Mouse (Mus musculus) kidney, embryonic 14.5 days (tissue): ENCODE measurements around the gene Stoml1. TPM values are rescaled to one million over a fixed set of nuclear protein-coding genes. Genes with fewer than 3 reads are reported as not detected.

Source experiments
- ATAC-seq: fragments of 200-750 bp; cut with Nextera tagmentation; 2 replicates; pipeline ENCODE4 v1.8.0; 2017; ENCODE audit warnings: moderate number of reproducible peaks, mild to moderate bottlenecking, moderate TSS enrichment, moderate library complexity; ENCODE audit not compliant: low FRiP score, low TSS enrichment
- H3K27ac ChIP-seq: fragments of 300-500 bp; sonication (generic); 2 replicates; pipeline ENCODE4 v1.5.1; 2014; ENCODE audit warnings: low read depth, mild to moderate bottlenecking, low read length, moderate library complexity, mixed read lengths
- H3K27me3 ChIP-seq: fragments of 300-500 bp; sonication (generic); 2 replicates; pipeline ENCODE4 v1.6.1; 2014; ENCODE audit warnings: mild to moderate bottlenecking, low read length; ENCODE audit not compliant: control insufficient read depth, insufficient read depth
- H3K36me3 ChIP-seq: fragments of 300-500 bp; sonication (generic); 2 replicates; pipeline ENCODE4 v1.6.1; 2014; ENCODE audit warnings: low read length, mixed read lengths; ENCODE audit not compliant: control insufficient read depth, insufficient read depth
- H3K4me1 ChIP-seq: fragments of 300-500 bp; sonication (generic); 2 replicates; pipeline ENCODE4 v1.6.1; 2014; ENCODE audit warnings: low read length, mixed read lengths; ENCODE audit not compliant: control insufficient read depth, insufficient read depth
- H3K4me2 ChIP-seq: fragments of 300-500 bp; sonication (generic); replicated peaks from 2 replicates; pipeline ENCODE4 v1.6.1; 2014; ENCODE audit warnings: low read depth, mild to moderate bottlenecking, low read length
- H3K4me3 ChIP-seq: fragments of 300-500 bp; sonication (generic); 2 replicates; pipeline ENCODE4 v1.5.1; 2014; ENCODE audit warnings: mild to moderate bottlenecking, low read length
- H3K9ac ChIP-seq: fragments of 300-500 bp; sonication (generic); 2 replicates; pipeline ENCODE4 v1.6.1; 2014; ENCODE audit warnings: low read depth, mild to moderate bottlenecking, low read length, moderate library complexity
- H3K9me3 ChIP-seq: fragments of 300-500 bp; sonication (generic); 2 replicates; pipeline ENCODE4 v1.6.1; 2016; ENCODE audit warnings: low read length; ENCODE audit not compliant: control insufficient read depth
- WGBS: fragments of 180-500 bp; shearing (Covaris S2); extraction: QIAGEN DNeasy Blood & Tissue Kit; methylation state at CpG from one replicate; pipeline ENCODE4 v1.1.7; 2014; 5-methylcytosine and 5-hydroxymethylcytosine counted together
- polyA plus RNA-seq: library from polyadenylated mRNA; unstranded; fragments of >200 nt; fragmentation: Nextera tagmentation; extraction: Ambion mirVana; gene quantifications from 2 replicates; pipeline ENCODE4 v1.2.1, GENCODE M21; 2014

The Stoml1 gene
- polyA plus RNA-seq, 1 experiment from 2014 or later, result 29.8 TPM

DNA sequence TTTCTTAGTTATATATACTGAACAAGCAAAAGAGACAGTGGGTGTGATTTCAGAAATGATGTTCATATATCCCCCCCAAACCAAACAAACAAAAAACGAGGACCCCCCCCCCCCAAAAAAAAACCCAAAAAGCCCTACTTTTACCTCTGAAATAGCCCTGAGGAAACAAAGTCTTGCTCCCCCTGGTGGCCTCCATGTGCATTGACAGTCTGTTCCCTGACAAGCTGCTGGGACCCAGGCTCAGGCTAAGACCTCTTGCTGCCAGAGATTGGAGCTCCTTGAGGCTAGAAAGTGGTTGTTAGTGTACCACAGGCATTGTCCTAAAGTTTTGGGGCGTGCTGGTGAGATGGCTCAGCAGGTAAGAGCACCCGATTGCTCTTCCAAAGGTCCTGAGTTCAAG, 28.6 kb downstream of the Stoml1 start:
- 57% methylated on average over 3 of the region's 3 CpGs for WGBS

DNA sequence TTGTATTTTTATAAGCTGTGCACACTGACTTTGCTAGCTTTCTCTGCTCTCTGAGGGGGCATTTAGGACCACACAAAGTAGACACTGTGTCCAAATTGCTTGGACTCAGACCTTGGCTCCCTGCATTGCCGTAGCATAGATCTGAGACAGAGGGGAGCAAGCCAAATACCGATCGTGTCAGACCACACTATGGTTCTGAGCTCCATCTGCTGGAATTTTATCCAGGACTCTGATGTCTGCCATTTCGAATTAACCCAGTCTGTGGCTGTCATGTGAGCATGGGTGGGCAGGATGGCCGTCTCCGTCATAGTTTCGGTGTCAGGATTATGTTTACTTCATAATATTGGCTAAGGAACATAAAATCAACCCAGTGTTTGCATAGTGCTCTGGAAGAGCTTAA, 30.5 kb downstream of the Stoml1 start:
- Histone ChIP-seq H3K9me3 (no peaks in the 10 kb centered on the region), H3K4me3 (no peak overlapping the region), H3K27ac (no peak overlapping the region), H3K27me3 (no peaks in the 10 kb centered on the region), H3K4me2 (no peak overlapping the region), H3K9ac (no peak overlapping the region), H3K36me3 (no peaks in the 10 kb centered on the region), H3K4me1 (no peaks in the 10 kb centered on the region)
- ATAC-seq, result no peak
- 68% methylated on average over 7 of the region's 7 CpGs for WGBS

More for the DNA sequence above, 28.6 kb downstream of the Stoml1 start:
- H3K4me3 ChIP-seq, result no peak overlapping the region
- H3K27ac ChIP-seq, result no peak overlapping the region
- no peaks in the 10 kb centered on the region for H3K36me3 ChIP-seq
- no peak overlapping the region for H3K9ac ChIP-seq
- H3K9me3 ChIP-seq, result no peaks in the 10 kb centered on the region
- H3K4me2 ChIP-seq, result no peak overlapping the region
- no peaks in the 10 kb centered on the region for H3K27me3 ChIP-seq
- ATAC-seq, result no peak
- H3K4me1 ChIP-seq, result no peaks in the 10 kb centered on the region

DNA sequence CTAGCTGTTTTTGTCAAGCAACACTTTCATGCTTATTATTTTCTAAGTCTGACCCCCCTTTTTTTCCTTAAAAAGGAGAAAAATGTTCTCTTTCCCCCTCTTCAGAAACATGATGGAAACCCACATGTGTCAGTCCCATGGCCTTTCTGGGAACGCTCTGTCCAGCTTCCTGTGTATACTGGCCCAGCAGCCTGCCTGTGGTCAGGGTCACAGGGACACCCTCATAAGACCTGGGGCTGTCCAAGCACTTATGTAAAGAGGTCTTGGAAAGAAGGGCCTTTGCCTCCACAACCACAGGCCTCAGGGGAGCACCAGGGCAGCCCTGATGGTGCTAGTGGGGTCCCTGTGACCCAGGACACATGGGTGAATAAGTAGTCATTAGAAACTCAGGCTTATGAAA, 36.1 kb downstream of the Stoml1 start:
- Histone ChIP-seq H3K4me1 (peaks cover 9% of the 10 kb centered on the region), H3K4me2 (no peak overlapping the region), H3K4me3 (no peak overlapping the region), H3K27me3 (no peaks in the 10 kb centered on the region), H3K9ac (no peak overlapping the region), H3K36me3 (peaks cover 2% of the 10 kb centered on the region; the same call in 1 of the 2 replicates), H3K27ac (peak overlapping the region; percentile 56), H3K9me3 (no peaks in the 10 kb centered on the region)
- 33% methylated on average over 1 of the region's 1 CpGs for WGBS
- ATAC-seq, result no peak

DNA sequence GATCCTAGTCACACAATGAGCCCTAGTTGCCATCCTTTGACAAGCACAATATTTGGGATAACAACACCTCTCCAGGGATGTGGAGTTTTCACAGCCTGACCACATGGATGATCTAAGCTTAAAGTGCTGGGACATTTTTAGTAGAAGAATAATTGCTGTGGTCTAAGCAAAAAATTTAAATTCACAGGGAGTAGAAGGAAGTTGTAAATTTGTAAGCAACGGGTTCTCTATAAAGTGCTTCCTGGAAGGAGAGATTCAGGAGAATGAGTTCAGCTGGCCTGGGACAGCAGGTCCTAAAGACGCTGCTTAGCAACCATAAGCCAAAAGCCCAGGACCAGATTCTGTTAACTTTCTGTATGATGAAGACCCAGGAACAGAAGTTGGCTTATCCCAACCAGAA, 36.9 kb downstream of the Stoml1 start:
- WGBS, result 51% methylated on average over 2 of the region's 2 CpGs
- ATAC-seq, result no peak

DNA sequence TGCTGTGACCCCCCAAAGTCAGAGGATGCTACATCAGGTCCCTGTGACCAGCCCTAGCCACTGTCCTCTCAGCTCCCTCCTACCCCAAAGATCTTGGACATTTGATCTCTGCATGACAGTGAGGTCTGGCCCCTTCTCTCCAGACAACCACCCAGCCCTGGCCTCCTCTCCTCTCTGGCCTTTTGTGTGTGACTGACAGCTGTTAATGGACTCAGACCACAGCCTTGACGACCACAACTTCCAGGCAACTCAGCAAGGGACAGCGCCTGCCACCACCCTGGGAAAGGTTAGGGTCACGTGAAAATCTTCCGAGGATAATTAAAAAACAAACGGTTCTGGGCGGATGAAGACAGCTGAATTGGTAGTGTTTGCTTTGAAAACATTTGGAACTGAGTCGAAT, 41.6 kb downstream of the Stoml1 start:
- peaks cover 15% of the 10 kb centered on the region for H3K4me1 ChIP-seq
- no peaks in the 10 kb centered on the region for H3K27me3 ChIP-seq
- WGBS, result 32% methylated on average over 7 of the region's 7 CpGs
- no peak for ATAC-seq
- no peak overlapping the region for H3K9ac ChIP-seq
- no peak overlapping the region for H3K27ac ChIP-seq
- no peak overlapping the region for H3K4me2 ChIP-seq
- H3K36me3 ChIP-seq, result peaks cover 2% of the 10 kb centered on the region; the same call in 1 of the 2 replicates
- H3K9me3 ChIP-seq, result no peaks in the 10 kb centered on the region
- no peak overlapping the region for H3K4me3 ChIP-seq

More for the DNA sequence above, 36.9 kb downstream of the Stoml1 start:
- Histone ChIP-seq H3K9ac (no peak overlapping the region), H3K27ac (peak overlapping the region; percentile 4; the same call in 1 of the 2 replicates), H3K27me3 (no peaks in the 10 kb centered on the region), H3K4me2 (no peak overlapping the region), H3K4me1 (peaks cover 9% of the 10 kb centered on the region), H3K36me3 (peaks cover 2% of the 10 kb centered on the region; the same call in 1 of the 2 replicates), H3K9me3 (no peaks in the 10 kb centered on the region), H3K4me3 (no peak overlapping the region)

DNA sequence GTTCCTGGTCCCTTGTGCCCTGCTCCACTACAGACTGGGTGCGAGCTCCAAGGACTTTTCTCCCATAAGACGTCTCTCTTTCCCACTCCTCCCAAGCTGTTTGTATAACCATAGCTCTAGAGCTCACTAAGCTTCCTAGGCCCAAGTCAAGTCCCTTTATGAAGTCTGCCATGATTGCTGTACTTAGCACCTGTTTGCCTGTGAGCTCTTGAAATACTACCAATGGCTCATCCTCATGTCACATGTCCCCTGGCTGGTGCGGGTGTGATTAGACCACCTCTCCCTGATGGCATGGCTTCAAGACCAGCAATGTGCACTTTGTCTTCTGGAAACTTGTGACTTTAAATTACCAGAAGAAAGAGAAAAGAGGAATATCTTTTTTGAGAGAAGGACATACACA, 42.4 kb downstream of the Stoml1 start:
- Histone ChIP-seq H3K9me3 (no peaks in the 10 kb centered on the region), H3K36me3 (peaks cover 2% of the 10 kb centered on the region; the same call in 1 of the 2 replicates), H3K4me2 (no peak overlapping the region), H3K27ac (peak overlapping the region; percentile 86; the same call in 1 of the 2 replicates), H3K4me3 (no peak overlapping the region), H3K27me3 (no peaks in the 10 kb centered on the region), H3K4me1 (peaks cover 15% of the 10 kb centered on the region), H3K9ac (no peak overlapping the region)
- WGBS, result 76% methylated on average over 3 of the region's 3 CpGs
- no peak for ATAC-seq

DNA sequence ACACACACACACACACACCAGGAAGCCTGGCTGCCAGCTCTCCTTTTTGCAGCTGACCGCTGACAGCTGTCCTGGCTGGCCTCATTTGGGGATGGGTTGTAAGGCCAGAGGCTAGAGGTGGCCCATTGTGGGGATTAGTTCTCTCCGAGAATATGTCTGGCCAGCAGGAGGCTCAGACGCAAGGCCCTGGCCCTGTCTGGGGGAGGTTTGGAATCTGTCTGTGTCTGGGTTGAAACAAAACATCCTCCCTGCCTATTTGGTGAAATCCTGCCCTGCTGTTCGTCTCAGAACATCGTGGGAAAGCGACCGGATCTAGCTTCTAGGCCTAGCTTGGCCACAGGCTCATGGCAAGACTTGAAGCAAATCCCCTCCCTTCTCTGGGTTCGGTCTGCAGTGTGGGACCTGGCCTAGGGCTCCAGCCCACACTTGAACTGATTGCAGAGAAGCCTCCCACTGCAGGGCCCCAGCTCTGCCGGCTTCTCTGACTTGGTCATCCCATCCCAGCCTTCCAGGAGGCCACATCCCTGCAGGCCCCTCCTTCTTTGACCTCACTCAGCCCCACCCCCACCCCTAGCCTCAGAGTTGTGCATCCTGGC, 42.9 kb downstream of the Stoml1 start:
- peak overlapping the region; percentile 86 for H3K27ac ChIP-seq
- H3K27me3 ChIP-seq, result no peaks in the 10 kb centered on the region
- 17% methylated on average over 9 of the region's 9 CpGs for WGBS
- peaks cover 15% of the 10 kb centered on the region for H3K4me1 ChIP-seq
- ATAC-seq, result peak; percentile 84
- no peaks in the 10 kb centered on the region for H3K36me3 ChIP-seq
- H3K9me3 ChIP-seq, result no peaks in the 10 kb centered on the region
- no peak overlapping the region for H3K4me3 ChIP-seq
- H3K4me2 ChIP-seq, result no peak overlapping the region
- H3K9ac ChIP-seq, result no peak overlapping the region

DNA sequence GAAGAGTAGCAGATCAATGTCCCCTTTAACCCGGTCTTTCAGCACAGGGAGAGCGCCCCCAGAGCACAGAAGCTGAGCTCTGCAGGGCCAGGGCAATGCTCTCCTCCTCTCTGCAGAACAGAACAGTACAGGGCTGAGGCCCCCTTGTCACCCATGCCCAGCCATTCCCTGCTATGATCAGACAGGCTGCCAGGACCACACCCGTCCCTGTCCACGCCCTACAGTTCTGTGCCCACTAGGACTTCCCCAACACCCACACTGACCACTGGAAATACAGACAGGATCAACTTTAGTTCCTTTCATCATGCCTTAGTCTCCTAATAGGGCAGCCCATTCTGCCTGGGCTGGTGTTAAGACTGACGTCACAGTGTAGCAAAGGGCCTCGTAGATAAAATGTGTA, 44.1 kb downstream of the Stoml1 start:
- Histone ChIP-seq H3K9me3 (no peaks in the 10 kb centered on the region), H3K4me3 (no peak overlapping the region), H3K4me2 (no peak overlapping the region), H3K27me3 (no peaks in the 10 kb centered on the region), H3K9ac (no peak overlapping the region), H3K36me3 (no peaks in the 10 kb centered on the region), H3K27ac (no peak overlapping the region), H3K4me1 (peaks cover 15% of the 10 kb centered on the region)
- no peak for ATAC-seq
- WGBS, result 90% methylated on average over 6 of the region's 6 CpGs

DNA sequence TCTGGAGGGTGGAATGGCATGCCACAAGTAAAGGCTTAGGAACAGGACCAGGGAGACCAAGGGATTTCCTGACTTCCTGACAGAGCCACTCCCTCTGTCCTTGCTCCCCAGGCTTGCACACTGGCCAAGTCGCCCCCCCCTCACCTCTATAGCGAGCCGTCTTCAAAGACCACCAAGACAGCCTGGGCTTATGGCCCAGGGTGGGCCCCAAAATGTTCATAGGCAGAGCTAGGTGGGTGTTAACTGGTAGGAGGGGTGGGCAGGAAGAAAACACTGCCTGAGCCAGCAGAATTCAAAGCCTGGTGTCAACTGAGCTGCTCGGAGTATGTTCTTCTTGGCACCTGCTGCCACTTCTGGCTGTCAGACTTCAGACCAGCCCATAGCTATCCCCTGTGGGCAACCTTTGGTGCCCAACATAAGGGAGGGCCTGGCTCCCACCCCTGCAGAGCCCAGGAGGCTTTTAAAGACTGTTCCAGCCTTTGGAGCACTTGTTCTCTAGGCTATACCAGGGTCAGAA, 45.1 kb downstream of the Stoml1 start:
- H3K4me2 ChIP-seq, result no peak overlapping the region
- H3K27me3 ChIP-seq, result no peaks in the 10 kb centered on the region
- 59% methylated on average over 4 of the region's 4 CpGs for WGBS
- H3K27ac ChIP-seq, result no peak overlapping the region; the same call in 1 of the 2 replicates
- H3K9ac ChIP-seq, result no peak overlapping the region
- peaks cover 20% of the 10 kb centered on the region for H3K4me1 ChIP-seq
- no peaks in the 10 kb centered on the region for H3K9me3 ChIP-seq
- no peak for ATAC-seq
- H3K36me3 ChIP-seq, result no peaks in the 10 kb centered on the region
- no peak overlapping the region for H3K4me3 ChIP-seq
